Mouse (Mus musculus): ENCODE results near the gene Rbp7. TPM values are rescaled to one million over a fixed set of nuclear protein-coding genes. Genes with fewer than 3 reads are reported as not detected.
A peak's percentile ranks its signal among the peaks of the same experiment; 100 is the strongest.

The Rbp7 gene
- polyA plus RNA-seq, 1 experiment from 2014 or later: 0.50 TPM

DNA sequence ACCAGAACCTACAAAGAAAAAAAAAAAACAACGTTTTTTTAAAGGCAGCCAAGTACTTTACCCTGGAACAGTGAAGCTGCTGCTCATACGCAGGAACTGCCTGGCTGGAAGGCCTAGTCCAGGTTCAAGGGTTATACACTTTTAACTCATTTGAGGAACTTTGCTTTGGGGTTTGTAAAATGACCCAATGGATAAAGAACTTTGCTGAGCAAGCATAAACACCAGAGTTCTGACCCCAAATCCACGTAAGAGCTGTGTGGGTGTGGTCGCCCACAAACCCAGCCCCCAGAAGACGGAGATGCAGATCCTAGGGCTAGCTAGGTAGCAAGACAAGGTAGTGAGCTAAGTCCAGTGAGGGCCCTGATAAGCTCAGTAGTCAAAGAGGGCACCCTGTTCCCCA, 47.3 kb downstream of the Rbp7 start:
- Histone ChIP-seq H3K9ac (replicated peaks; ENCODE audit: low read length) (no peak overlapping the region), H3K4me3 (replicated peaks; ENCODE audit: low read depth, low read length) (no peak overlapping the region), H3K27ac (replicated peaks; ENCODE audit: low read depth, low read length) (no peak overlapping the region), H3K4me2 (ENCODE audit: low read length) (no peak overlapping the region), H3K4me1 (ENCODE audit: control insufficient read depth, insufficient read depth, low read length) (peaks cover 11% of the 10 kb centered on the region; the same call in 1 of the 2 replicates), H3K27me3 (ENCODE audit: control insufficient read depth, insufficient read depth, low read length) (no peaks in the 10 kb centered on the region), H3K36me3 (ENCODE audit: control insufficient read depth, insufficient read depth, low read length) (peaks cover 6% of the 10 kb centered on the region; the same call in 1 of the 2 replicates), H3K9me3 (ENCODE audit: control insufficient read depth, low read length) (no peaks in the 10 kb centered on the region)
- 90% methylated on average over 5 of the region's 5 CpGs for WGBS
- no peak for DNase-seq
- no peak for ATAC-seq (ENCODE audit: low FRiP score, low TSS enrichment)

DNA sequence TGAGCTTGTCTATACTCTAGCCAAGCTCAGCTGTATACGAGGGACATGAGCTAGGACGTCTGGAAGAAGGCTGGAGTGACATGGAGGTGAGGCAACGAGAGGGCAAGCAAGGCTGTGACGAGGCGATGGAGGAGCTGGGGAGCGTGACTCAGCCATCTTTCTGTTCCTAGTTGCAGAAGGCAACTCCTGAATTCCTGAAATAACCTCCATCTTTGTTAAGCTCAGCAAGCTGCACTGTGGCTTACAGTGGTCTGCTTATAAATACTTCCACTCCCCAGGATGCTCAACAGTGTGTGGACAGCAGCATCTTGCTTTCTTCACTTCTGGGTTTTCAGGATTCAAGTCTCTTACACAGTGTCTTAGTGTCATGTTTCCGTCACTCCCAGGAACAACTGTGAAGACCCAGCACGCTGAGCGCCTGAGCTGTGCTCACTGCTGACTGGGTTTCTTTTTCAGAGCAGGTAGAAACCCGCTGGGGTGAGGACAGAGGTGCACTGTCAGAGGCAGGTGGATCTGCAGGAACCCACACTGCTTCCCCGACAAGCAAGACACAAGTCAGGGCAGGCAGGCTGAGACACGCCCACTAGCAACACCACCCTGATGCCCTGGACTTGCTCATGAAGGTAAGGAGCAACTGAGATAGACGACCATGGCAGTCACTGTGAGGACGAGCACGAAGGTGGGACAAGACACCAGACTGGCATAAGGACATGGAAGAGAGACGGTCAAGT, 48.9 kb downstream of the Rbp7 start:
- peaks cover 3% of the 10 kb centered on the region; the same call in 1 of the 2 replicates for H3K36me3 ChIP-seq (ENCODE audit: control insufficient read depth, insufficient read depth, low read length)
- H3K4me2 ChIP-seq (ENCODE audit: low read length): no peak overlapping the region
- no peaks in the 10 kb centered on the region for H3K9me3 ChIP-seq (ENCODE audit: control insufficient read depth, low read length)
- H3K9ac ChIP-seq (replicated peaks; ENCODE audit: low read length): no peak overlapping the region
- H3K27me3 ChIP-seq (ENCODE audit: control insufficient read depth, insufficient read depth, low read length): no peaks in the 10 kb centered on the region
- ATAC-seq (ENCODE audit: low FRiP score, low TSS enrichment) (no peak), DNase-seq (no peak)
- peaks cover 11% of the 10 kb centered on the region; the same call in 1 of the 2 replicates for H3K4me1 ChIP-seq (ENCODE audit: control insufficient read depth, insufficient read depth, low read length)
- no peak overlapping the region for H3K4me3 ChIP-seq (replicated peaks; ENCODE audit: low read depth, low read length)
- WGBS: 86% methylated on average over 16 of the region's 16 CpGs
- H3K27ac ChIP-seq (replicated peaks; ENCODE audit: low read depth, low read length): no peak overlapping the region

- DNase-seq (peak; percentile 26), ATAC-seq (ENCODE audit: low FRiP score, low TSS enrichment) (no peak)
- H3K9me3 ChIP-seq (ENCODE audit: control insufficient read depth, low read length): no peaks in the 10 kb centered on the region
- no peaks in the 10 kb centered on the region for H3K36me3 ChIP-seq (ENCODE audit: control insufficient read depth, insufficient read depth, low read length)
- H3K4me2 ChIP-seq (ENCODE audit: low read length): no peak overlapping the region
- no peak overlapping the region for H3K27ac ChIP-seq (replicated peaks; ENCODE audit: low read depth, low read length)
- peaks cover 11% of the 10 kb centered on the region; the same call in 1 of the 2 replicates for H3K4me1 ChIP-seq (ENCODE audit: control insufficient read depth, insufficient read depth, low read length)
- 64% methylated on average over 19 of the region's 19 CpGs for WGBS
- no peak overlapping the region for H3K9ac ChIP-seq (replicated peaks; ENCODE audit: low read length)
- no peak overlapping the region for H3K4me3 ChIP-seq (replicated peaks; ENCODE audit: low read depth, low read length)
- H3K27me3 ChIP-seq (ENCODE audit: control insufficient read depth, insufficient read depth, low read length): no peaks in the 10 kb centered on the region
Measured at GRCm38 (mm10) chr4:149404640-149405465, 49.9 kb downstream of the Rbp7 start.

DNA sequence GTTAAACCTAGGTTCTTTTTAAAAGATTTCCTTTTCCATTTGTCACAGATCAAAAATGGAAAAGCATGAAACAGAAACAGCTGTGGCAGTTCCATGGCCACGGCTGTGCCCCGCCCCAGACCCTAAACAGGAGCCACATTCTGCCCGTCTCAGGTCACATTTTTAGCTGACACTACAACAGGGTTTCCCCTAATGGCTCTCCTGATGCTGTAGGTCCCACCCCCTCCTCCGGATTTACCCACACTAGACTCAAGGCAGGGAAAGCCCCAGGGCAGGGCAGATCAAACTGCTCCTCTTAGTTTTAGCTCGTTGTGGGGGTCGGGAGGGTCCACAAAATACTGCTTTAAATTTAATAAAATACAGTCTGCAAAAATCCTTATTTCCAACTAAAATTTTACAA, 51.7 kb downstream of the Rbp7 start:
- H3K4me2 ChIP-seq (ENCODE audit: low read length): no peak overlapping the region
- 66% methylated on average over 6 of the region's 6 CpGs for WGBS
- no peaks in the 10 kb centered on the region for H3K27me3 ChIP-seq (ENCODE audit: control insufficient read depth, insufficient read depth, low read length)

DNA sequence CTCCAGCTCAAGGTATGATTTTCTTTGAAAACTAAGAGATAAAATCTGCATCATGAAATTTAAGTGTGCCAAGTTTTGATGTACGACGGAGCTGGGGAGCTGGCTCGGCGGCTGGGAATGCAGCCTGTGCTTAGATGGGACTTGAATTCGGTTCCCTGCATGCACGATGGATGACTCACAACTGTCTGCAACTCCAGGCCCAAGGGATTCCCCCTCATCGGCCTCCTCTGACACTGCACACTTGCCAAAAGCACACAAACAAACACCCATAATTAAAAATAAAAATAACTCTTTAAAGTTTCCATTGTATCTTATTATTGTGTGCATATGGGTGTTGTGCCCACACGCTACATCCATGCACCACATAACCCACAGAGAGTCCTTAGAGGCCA, 53.2 kb downstream of the Rbp7 start:
- no peak overlapping the region for H3K9ac ChIP-seq (replicated peaks; ENCODE audit: low read length)
- no peak overlapping the region for H3K27ac ChIP-seq (replicated peaks; ENCODE audit: low read depth, low read length)
- no peaks in the 10 kb centered on the region for H3K9me3 ChIP-seq (ENCODE audit: control insufficient read depth, low read length)
- DNase-seq (no peak), ATAC-seq (ENCODE audit: low FRiP score, low TSS enrichment) (no peak)
- H3K27me3 ChIP-seq (ENCODE audit: control insufficient read depth, insufficient read depth, low read length): no peaks in the 10 kb centered on the region
- H3K4me1 ChIP-seq (ENCODE audit: control insufficient read depth, insufficient read depth, low read length): peaks cover 11% of the 10 kb centered on the region; the same call in 1 of the 2 replicates
- 87% methylated on average over 8 of the region's 8 CpGs for WGBS
- H3K4me3 ChIP-seq (replicated peaks; ENCODE audit: low read depth, low read length): no peak overlapping the region
- no peak overlapping the region for H3K4me2 ChIP-seq (ENCODE audit: low read length)
- peaks cover 18% of the 10 kb centered on the region for H3K36me3 ChIP-seq (ENCODE audit: control insufficient read depth, insufficient read depth, low read length)

More for the DNA sequence above, 51.7 kb downstream of the Rbp7 start:
- ATAC-seq (ENCODE audit: low FRiP score, low TSS enrichment) (no peak), DNase-seq (no peak)
- Histone ChIP-seq H3K9ac (replicated peaks; ENCODE audit: low read length) (no peak overlapping the region), H3K9me3 (ENCODE audit: control insufficient read depth, low read length) (no peaks in the 10 kb centered on the region), H3K4me1 (ENCODE audit: control insufficient read depth, insufficient read depth, low read length) (peaks cover 11% of the 10 kb centered on the region; the same call in 1 of the 2 replicates), H3K27ac (replicated peaks; ENCODE audit: low read depth, low read length) (no peak overlapping the region), H3K36me3 (ENCODE audit: control insufficient read depth, insufficient read depth, low read length) (peaks cover 5% of the 10 kb centered on the region; the same call in 1 of the 2 replicates), H3K4me3 (replicated peaks; ENCODE audit: low read depth, low read length) (no peak overlapping the region)

- no peak overlapping the region for H3K4me2 ChIP-seq (ENCODE audit: low read length)
- ATAC-seq (ENCODE audit: low FRiP score, low TSS enrichment) (no peak), DNase-seq (no peak)
- no peak overlapping the region for H3K27ac ChIP-seq (replicated peaks; ENCODE audit: low read depth, low read length)
- no peaks in the 10 kb centered on the region for H3K27me3 ChIP-seq (ENCODE audit: control insufficient read depth, insufficient read depth, low read length)
- H3K4me1 ChIP-seq (ENCODE audit: control insufficient read depth, insufficient read depth, low read length): peaks cover 11% of the 10 kb centered on the region; the same call in 1 of the 2 replicates
- H3K9ac ChIP-seq (replicated peaks; ENCODE audit: low read length): no peak overlapping the region
- H3K4me3 ChIP-seq (replicated peaks; ENCODE audit: low read depth, low read length): no peak overlapping the region
- H3K9me3 ChIP-seq (ENCODE audit: control insufficient read depth, low read length): no peaks in the 10 kb centered on the region
- WGBS: 81% methylated on average over 12 of the region's 12 CpGs
- peaks cover 19% of the 10 kb centered on the region for H3K36me3 ChIP-seq (ENCODE audit: control insufficient read depth, insufficient read depth, low read length)
Measured at GRCm38 (mm10) chr4:149400878-149401590, 53.7 kb downstream of the Rbp7 start.

Other genes starting within 250 kb of the Rbp7 start
- 152 and 202 TPM in 2 replicates for gene Kif1b, start 147.3 kb downstream of the Rbp7 start, polyA plus RNA-seq (2014; fragmentation: Nextera tagmentation; extraction: Ambion mirVana)
- 56.8 and 59.1 TPM in 2 replicates for gene Ube4b, start 28.2 kb downstream of the Rbp7 start, polyA plus RNA-seq (2014; fragmentation: Nextera tagmentation; extraction: Ambion mirVana)
- not detected in 2 replicates for gene Tmem274, start 22.4 kb upstream of the Rbp7 start, polyA plus RNA-seq (2014; fragmentation: Nextera tagmentation; extraction: Ambion mirVana)
- gene Nmnat1, start 30.2 kb upstream of the Rbp7 start, polyA plus RNA-seq (2014; fragmentation: Nextera tagmentation; extraction: Ambion mirVana): 5.6 and 9.4 TPM in 2 replicates
- gene Lzic, start 30.3 kb upstream of the Rbp7 start, polyA plus RNA-seq (2014; fragmentation: Nextera tagmentation; extraction: Ambion mirVana): 48.9 and 49.7 TPM in 2 replicates
- 93.6 and 95.3 TPM in 2 replicates for gene Ctnnbip1, start 63.3 kb upstream of the Rbp7 start, polyA plus RNA-seq (2014; fragmentation: Nextera tagmentation; extraction: Ambion mirVana)
- 104 and 117 TPM in 2 replicates for gene Clstn1, start 131.5 kb upstream of the Rbp7 start, polyA plus RNA-seq (2014; fragmentation: Nextera tagmentation; extraction: Ambion mirVana)
- 12.7 and 14.2 TPM in 2 replicates for gene Pik3cd, start 247.6 kb upstream of the Rbp7 start, polyA plus RNA-seq (2014; fragmentation: Nextera tagmentation; extraction: Ambion mirVana)

Data from midbrain, embryonic 14.5 days (tissue).